In the genomic region with DNA sequence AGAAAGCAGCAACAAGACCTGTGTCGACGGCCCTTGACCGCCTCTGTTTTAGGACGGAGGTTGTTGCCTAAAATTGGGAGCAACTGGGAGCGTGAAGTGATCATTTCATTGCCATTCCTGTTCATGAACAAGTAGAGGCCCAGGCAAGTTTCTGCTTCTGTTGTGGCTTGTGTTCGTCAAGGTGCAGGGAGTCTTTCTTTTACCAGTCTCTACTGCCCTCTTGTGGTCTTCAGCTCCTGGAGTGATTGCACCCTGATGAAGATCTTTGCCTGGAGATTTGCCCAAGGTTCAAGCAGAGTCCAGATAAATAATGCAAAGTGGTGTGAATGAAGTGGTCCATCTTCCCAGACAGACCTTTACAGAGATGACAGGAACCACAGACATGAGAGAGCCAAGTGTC, we compare ENCODE assay signal across 8 mouse cellular contexts.
A peak's percentile ranks its signal among the peaks of the same experiment; 100 is the strongest.
DNase-seq lines count a peak whose midpoint lies in the region; ATAC-seq lines count a peak whose summit lies in the region.

No protein-coding gene starts in this region.

- H3K4me2 ChIP-seq in hindbrain, embryonic 15.5 days, result no peak overlapping the region
- H3K4me2 ChIP-seq in limb, embryonic 11.5 days (ENCODE audit: low read depth, severe bottlenecking), result no peak overlapping the region

- WGBS in embryonic facial prominence, embryonic 10.5 days, result 50% methylated on average over 6 of the region's 6 CpGs
- WGBS in hindbrain, embryonic 15.5 days, result 55% methylated on average over 6 of the region's 6 CpGs
- WGBS in limb, embryonic 11.5 days, result 47% methylated on average over 6 of the region's 6 CpGs

- no peaks in the 10 kb centered on the region for H3K36me3 ChIP-seq in embryonic facial prominence, embryonic 10.5 days (replicated peaks)
- no peaks in the 10 kb centered on the region for H3K36me3 ChIP-seq in hindbrain, embryonic 15.5 days
- no peaks in the 10 kb centered on the region for H3K36me3 ChIP-seq in limb, embryonic 11.5 days (ENCODE audit: control insufficient read depth, insufficient read depth, low read length)

- ATAC-seq in hindbrain, embryonic 15.5 days (ENCODE audit: low FRiP score, low read depth), result no peak
- ATAC-seq in limb, embryonic 11.5 days (ENCODE audit: insufficient number of reproducible peaks, low FRiP score, low TSS enrichment, low read depth), result no peak
- no peak for ATAC-seq in monocyte, adult 5-6 weeks (replicated peaks; ENCODE audit: insufficient number of reproducible peaks, low FRiP score, low TSS enrichment, poor library complexity, severe bottlenecking)

- H3K9ac ChIP-seq in hindbrain, embryonic 15.5 days, result no peak overlapping the region
- no peak overlapping the region for H3K9ac ChIP-seq in limb, embryonic 11.5 days (ENCODE audit: low read length)

- DNase-seq in ovary, adult 18-20 months (ENCODE audit: low spot score), result peak; percentile 5
- no peak for DNase-seq in ovary, postnatal 10 days (ENCODE audit: low spot score)
- peak; percentile 33 to 64 for DNase-seq in adrenal gland, postnatal 36 days
- DNase-seq in embryonic facial prominence, embryonic 10.5 days (ENCODE audit: low spot score), result peak; percentile 57
- DNase-seq in limb, embryonic 11.5 days (ENCODE audit: low spot score), result peak; percentile 70
- peak; percentile 82 for DNase-seq in retina, postnatal 1 day

- H3K27me3 ChIP-seq in embryonic facial prominence, embryonic 10.5 days (replicated peaks; ENCODE audit: low read depth, poor library complexity, severe bottlenecking), result no peaks in the 10 kb centered on the region
- no peaks in the 10 kb centered on the region for H3K27me3 ChIP-seq in hindbrain, embryonic 15.5 days
- H3K27me3 ChIP-seq in limb, embryonic 11.5 days (ENCODE audit: control insufficient read depth, insufficient read depth, low read length), result no peaks in the 10 kb centered on the region

- 0 out of 2 replicates have a peak overlapping the region, but pooled peaks have one; percentile 7 for H3K27ac ChIP-seq in embryonic facial prominence, embryonic 10.5 days (replicated peaks)
- 0 out of 2 replicates have a peak overlapping the region, but pooled peaks have one; percentile 5 for H3K27ac ChIP-seq in hindbrain, embryonic 15.5 days (replicated peaks)
- no peak overlapping the region for H3K27ac ChIP-seq in limb, embryonic 11.5 days (replicated peaks; ENCODE audit: low read depth, low read length)

- H3K9me3 ChIP-seq in embryonic facial prominence, embryonic 10.5 days, result no peaks in the 10 kb centered on the region
- H3K9me3 ChIP-seq in hindbrain, embryonic 15.5 days, result no peaks in the 10 kb centered on the region
- no peaks in the 10 kb centered on the region for H3K9me3 ChIP-seq in limb, embryonic 11.5 days (ENCODE audit: control insufficient read depth, low read length)

- peaks cover 11% of the 10 kb centered on the region; the same call in 1 of the 2 replicates for H3K4me1 ChIP-seq in embryonic facial prominence, embryonic 10.5 days
- H3K4me1 ChIP-seq in hindbrain, embryonic 15.5 days (replicated peaks), result peaks cover 8% of the 10 kb centered on the region; the same call in 1 of the 2 replicates
- H3K4me1 ChIP-seq in limb, embryonic 11.5 days (ENCODE audit: control insufficient read depth, insufficient read depth, low read length), result 0 out of 2 replicates have a peak, but pooled peaks cover 3% of the 10 kb centered on the region

- no peak overlapping the region for H3K4me3 ChIP-seq in embryonic facial prominence, embryonic 10.5 days
- no peak overlapping the region for H3K4me3 ChIP-seq in hindbrain, embryonic 15.5 days
- no peak overlapping the region for H3K4me3 ChIP-seq in limb, embryonic 11.5 days (ENCODE audit: low read depth, low read length)
